27 mouse cellular contexts compared by ENCODE assay signal in the genomic region with DNA sequence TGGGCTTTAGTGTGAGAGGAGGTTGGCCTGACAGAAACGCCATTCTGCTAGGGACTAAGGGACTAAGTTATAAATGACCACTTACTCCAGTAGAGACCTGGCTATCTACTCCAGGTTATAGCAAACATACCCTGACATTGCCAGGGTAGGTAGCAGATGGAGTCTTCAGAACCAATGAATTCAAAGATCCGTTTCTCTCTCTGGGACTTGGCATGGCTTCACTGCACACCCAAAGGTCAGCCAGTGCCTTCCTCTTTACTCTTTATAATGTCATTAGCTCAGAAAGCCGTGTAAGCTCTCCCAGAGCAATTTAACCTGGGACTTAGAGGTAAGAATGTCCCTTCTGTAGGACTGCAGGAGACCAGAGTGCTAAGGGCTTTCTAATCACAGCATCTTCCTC. TPM values are rescaled to one million over a fixed set of nuclear protein-coding genes. Genes with fewer than 3 reads are reported as not detected.
"Had no signal": no experiment of that assay in that cellular context is flagged by ENCODE, and none has a peak within 500 bp of the region (broad histone marks: within the 10 kb centered on the region; RNA-seq: fewer than 3 reads in every experiment).

No protein-coding gene starts in this region.

- H3K9me3 ChIP-seq: heart, embryonic 13.5 days; heart, embryonic 15.5 days; hindbrain, embryonic 12.5 days; intestine, embryonic 15.5 days; limb, embryonic 10.5 days; limb, embryonic 12.5 days; liver, embryonic 13.5 days; liver, embryonic 15.5 days had no signal

- H3K27me3 ChIP-seq: heart, embryonic 13.5 days; heart, embryonic 15.5 days; hindbrain, embryonic 12.5 days; intestine, embryonic 15.5 days; limb, embryonic 12.5 days; liver, embryonic 13.5 days; liver, embryonic 15.5 days had no signal

- H3K27ac ChIP-seq: heart, adult 2 months; heart, embryonic 13.5 days; heart, embryonic 15.5 days; hindbrain, embryonic 12.5 days; hindbrain, embryonic 14.5 days; intestine, embryonic 15.5 days; layer of hippocampus, adult 2 months; left cerebral cortex, adult 2 months; limb, embryonic 10.5 days; limb, embryonic 12.5 days; liver, embryonic 13.5 days; liver, embryonic 15.5 days had no signal

- ATAC-seq: hindbrain, embryonic 16.5 days; inflammation-experienced regulatory T-cells, adult 6 months; intestine, embryonic 15.5 days; intestine, postnatal 0 days; liver, postnatal 0 days had no signal

- H3K4me1 ChIP-seq: heart, embryonic 13.5 days; heart, embryonic 15.5 days; intestine, embryonic 15.5 days; limb, embryonic 10.5 days; limb, embryonic 12.5 days; liver, embryonic 13.5 days; liver, embryonic 15.5 days had no signal

- H3K4me3 ChIP-seq: heart, adult 2 months; heart, embryonic 13.5 days; heart, embryonic 15.5 days; hindbrain, embryonic 12.5 days; intestine, embryonic 15.5 days; layer of hippocampus, adult 2 months; left cerebral cortex, adult 2 months; limb, embryonic 10.5 days; limb, embryonic 12.5 days; liver, embryonic 13.5 days; liver, embryonic 15.5 days had no signal

- DNase-seq: gastrocnemius, postnatal 14 days; gastrocnemius, postnatal 36 days; heart, adult 11 months; heart, adult 2 months; heart, postnatal 14 days; heart, postnatal 36 days; kidney, adult 18-20 months; kidney, adult 8-10 months; kidney, postnatal 10 days; kidney, postnatal 25 days; kidney, postnatal 4 days; liver; liver, embryonic 13.5 days; liver, postnatal 0 days had no signal

- H3K36me3 ChIP-seq: heart, embryonic 13.5 days; heart, embryonic 15.5 days; hindbrain, embryonic 12.5 days; intestine, embryonic 15.5 days; limb, embryonic 10.5 days; limb, embryonic 12.5 days; liver, embryonic 13.5 days; liver, embryonic 15.5 days had no signal

RNA-seq across cellular contexts. Expression of gene Olfml1, which starts 57.5 kb away (rescaled TPM):
- polyA plus RNA-seq: inflammation-experienced regulatory T-cells, adult 6 months had no signal
